Mouse (Mus musculus) limb, embryonic 10.5 days (tissue): ENCODE measurements around the gene Hs3st3b1. TPM values are rescaled to one million over a fixed set of nuclear protein-coding genes. Genes with fewer than 3 reads are reported as not detected.

Experiments used
- DNase-seq: peaks from one replicate; pipeline ENCODE4 v3.0.0-alpha.2; 2017; ENCODE audit warnings: low spot score
- H3K27ac ChIP-seq: fragments of 300-500 bp; sonication (generic); 2 replicates; pipeline ENCODE4 v1.5.1; 2016; ENCODE audit warnings: mild to moderate bottlenecking
- H3K27me3 ChIP-seq: fragments of 300-500 bp; sonication (generic); 2 replicates; pipeline ENCODE4 v1.6.1; 2016; ENCODE audit warnings: low read depth, mild to moderate bottlenecking; ENCODE audit not compliant: poor library complexity, severe bottlenecking
- H3K36me3 ChIP-seq: fragments of 300-500 bp; sonication (generic); 2 replicates; pipeline ENCODE4 v1.6.1; 2016; ENCODE audit warnings: mild to moderate bottlenecking, moderate library complexity
- H3K4me1 ChIP-seq: fragments of 300-500 bp; sonication (generic); 2 replicates; pipeline ENCODE4 v1.6.1; 2016
- H3K4me3 ChIP-seq: fragments of 300-500 bp; sonication (generic); 2 replicates; pipeline ENCODE4 v1.5.1; 2016; ENCODE audit warnings: mild to moderate bottlenecking, moderate library complexity
- H3K9me3 ChIP-seq: fragments of 300-500 bp; sonication (generic); replicated peaks from 2 replicates; pipeline ENCODE4 v1.6.1; 2016; ENCODE audit warnings: mild to moderate bottlenecking
- WGBS: fragments of 180-500 bp; shearing (Covaris S2); methylation state at CpG from one replicate; pipeline ENCODE4 v1.1.7; 2016; 5-methylcytosine and 5-hydroxymethylcytosine counted together
- polyA plus RNA-seq: library from polyadenylated mRNA; unstranded; fragments of >200 nt; fragmentation: Nextera tagmentation; extraction: Ambion mirVana; gene quantifications from 2 replicates; pipeline ENCODE4 v1.2.1, GENCODE M21; 2016

Hs3st3b1 gene
- polyA plus RNA-seq, 1 experiment from 2014 or later = 22.1 TPM

DNA sequence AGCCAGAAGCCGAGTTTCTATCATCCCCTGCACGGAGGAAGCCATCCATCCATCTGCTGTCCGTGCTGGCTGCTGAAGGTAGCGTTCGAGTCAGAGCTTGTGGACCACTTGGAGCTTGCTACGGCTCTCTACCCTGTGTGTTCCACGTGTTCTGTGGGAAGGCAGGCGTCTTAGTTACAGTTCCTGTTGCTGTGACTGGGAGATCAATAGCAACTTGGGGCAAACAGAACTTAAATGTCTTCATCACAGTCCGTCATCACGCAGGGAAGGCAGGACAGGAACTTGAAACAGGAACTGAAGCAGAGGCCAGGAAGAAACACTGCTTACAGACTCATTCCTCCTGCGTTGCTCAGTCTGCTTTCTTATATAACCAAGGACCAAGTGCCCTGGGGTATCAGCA is 26.3 kb upstream of the Hs3st3b1 start:
- WGBS = 88% methylated on average over 11 of the region's 11 CpGs

DNA sequence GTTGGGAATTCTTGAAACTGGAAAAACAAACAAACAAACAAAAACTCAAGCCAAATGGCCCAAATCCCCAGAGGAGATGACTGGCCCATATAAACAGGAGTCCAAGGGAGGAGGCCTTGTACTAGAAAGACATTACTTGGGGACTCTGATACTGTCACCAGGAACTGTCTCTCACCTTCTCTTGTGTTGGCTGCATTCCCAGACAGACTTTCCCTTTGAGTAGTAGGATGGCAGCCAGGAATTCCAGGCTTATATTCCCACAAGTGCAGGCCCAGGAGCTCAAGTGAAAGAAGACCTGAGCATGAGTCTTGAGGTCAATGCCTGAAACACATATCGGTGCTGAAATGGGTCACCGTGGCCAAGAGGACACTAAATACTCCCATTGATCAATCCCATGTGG is 24.9 kb upstream of the Hs3st3b1 start:
- no peak for DNase-seq
- Histone ChIP-seq H3K4me3 (no peak overlapping the region), H3K9me3 (no peaks in the 10 kb centered on the region), H3K4me1 (peaks cover 5% of the 10 kb centered on the region), H3K27ac (no peak overlapping the region), H3K36me3 (no peaks in the 10 kb centered on the region), H3K27me3 (peaks cover 14% of the 10 kb centered on the region)
- WGBS = 93% methylated on average over 2 of the region's 2 CpGs

More for the DNA sequence above, 26.3 kb upstream of the Hs3st3b1 start:
- no peak overlapping the region for H3K27ac ChIP-seq
- DNase-seq = no peak
- peaks cover 15% of the 10 kb centered on the region for H3K4me1 ChIP-seq
- H3K9me3 ChIP-seq = no peaks in the 10 kb centered on the region
- no peaks in the 10 kb centered on the region for H3K36me3 ChIP-seq
- no peak overlapping the region for H3K4me3 ChIP-seq
- peaks cover 24% of the 10 kb centered on the region for H3K27me3 ChIP-seq

DNA sequence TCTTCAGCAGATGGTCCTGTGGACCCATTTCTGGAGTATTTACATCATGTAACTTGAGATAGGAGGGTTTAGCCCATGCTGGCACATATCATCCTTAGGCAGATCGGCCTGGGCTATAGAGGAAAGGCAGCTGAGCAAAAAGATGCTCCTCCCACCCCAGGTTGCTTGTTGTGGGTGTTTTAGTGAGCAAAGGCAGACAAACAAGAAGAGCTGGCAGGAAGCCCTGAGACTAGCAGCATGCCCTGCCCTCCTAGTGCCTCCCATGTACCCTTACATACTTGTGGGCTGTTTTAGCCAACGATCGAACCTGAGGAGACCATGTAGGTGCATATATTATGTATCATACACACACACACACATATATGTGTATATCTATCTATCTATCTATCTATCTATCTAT is 21.9 kb upstream of the Hs3st3b1 start:
- no peak for DNase-seq
- Histone ChIP-seq H3K4me3 (no peak overlapping the region), H3K4me1 (no peaks in the 10 kb centered on the region), H3K27ac (no peak overlapping the region), H3K27me3 (peaks cover 17% of the 10 kb centered on the region), H3K36me3 (no peaks in the 10 kb centered on the region), H3K9me3 (no peaks in the 10 kb centered on the region)
- whole genome bisulfite sequencing = 89% methylated on average over 3 of the region's 3 CpGs

DNA sequence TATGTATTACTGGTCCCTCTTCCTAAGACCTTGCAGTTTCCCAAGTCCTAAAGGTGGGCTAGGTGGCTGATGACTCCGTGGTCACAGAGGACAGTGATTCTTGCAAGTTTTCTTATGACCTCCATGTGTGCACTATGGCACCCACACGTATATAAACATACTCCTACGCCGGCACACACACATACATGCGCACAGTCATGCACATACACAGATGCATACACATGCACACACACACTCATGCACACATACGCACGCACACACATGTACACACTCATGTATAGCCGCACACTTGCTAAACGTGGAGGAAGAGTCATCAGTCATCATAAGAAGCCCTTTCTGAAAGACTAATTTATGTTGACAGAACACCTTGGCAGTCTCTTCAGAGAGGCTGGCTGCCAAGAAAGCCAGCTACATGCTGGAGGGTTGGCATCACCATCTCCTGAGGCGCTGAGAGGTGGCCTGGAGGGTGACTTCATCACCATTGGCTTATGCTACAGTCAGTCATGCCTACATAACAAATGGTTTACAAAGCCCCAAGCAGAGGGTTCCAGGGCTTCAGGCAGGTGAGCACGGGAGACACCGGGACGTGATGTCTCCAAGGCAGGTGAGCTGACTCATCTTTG is 21.3 kb upstream of the Hs3st3b1 start:
- Histone ChIP-seq H3K36me3 (no peaks in the 10 kb centered on the region), H3K4me3 (no peak overlapping the region), H3K27me3 (peaks cover 21% of the 10 kb centered on the region), H3K4me1 (no peaks in the 10 kb centered on the region), H3K9me3 (no peaks in the 10 kb centered on the region), H3K27ac (no peak overlapping the region)
- DNase-seq = no peak
- WGBS = 93% methylated on average over 13 of the region's 13 CpGs

DNA sequence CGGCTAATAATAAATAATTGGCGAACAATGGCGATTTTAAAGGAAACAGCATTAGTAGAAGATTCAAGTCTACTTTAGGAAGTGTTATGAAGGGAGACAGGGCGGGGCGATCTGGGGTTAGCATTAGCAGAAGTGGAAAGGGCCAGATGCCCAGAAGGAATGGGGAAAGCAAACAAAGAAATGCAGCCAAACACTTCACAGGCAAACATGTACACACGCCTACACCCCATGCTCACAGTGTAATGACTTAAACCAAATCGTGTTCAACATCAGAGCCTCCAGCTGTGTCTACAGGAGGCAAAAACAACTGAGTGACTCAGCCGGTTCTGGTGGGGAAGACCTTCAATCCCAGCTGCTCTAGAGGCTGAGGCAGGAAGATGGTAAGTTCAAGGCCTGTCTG is 20.1 kb upstream of the Hs3st3b1 start:
- Histone ChIP-seq H3K27me3 (peaks cover 22% of the 10 kb centered on the region), H3K9me3 (no peaks in the 10 kb centered on the region), H3K36me3 (no peaks in the 10 kb centered on the region), H3K27ac (no peak overlapping the region), H3K4me3 (no peak overlapping the region), H3K4me1 (no peaks in the 10 kb centered on the region)
- WGBS = 85% methylated on average over 8 of the region's 8 CpGs
- no peak for DNase-seq

DNA sequence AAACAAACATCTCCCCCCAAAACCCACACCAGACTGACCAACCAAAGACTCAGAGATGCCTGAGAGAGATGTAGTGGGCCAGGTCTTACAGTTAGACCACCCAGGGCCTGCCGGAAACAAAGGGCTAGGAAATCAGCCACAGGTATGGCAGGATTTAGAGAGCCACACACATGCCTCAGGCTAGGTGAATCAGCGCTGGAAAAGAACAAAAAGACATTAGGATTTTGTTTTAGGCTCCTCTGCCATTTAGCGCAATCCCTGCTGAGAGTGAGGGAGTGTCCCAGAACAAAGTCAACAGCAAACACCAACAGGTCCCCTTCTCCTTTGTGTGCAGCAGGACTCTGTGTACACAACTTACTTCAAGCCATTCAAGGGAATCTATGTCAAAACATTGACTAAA is 14.6 kb upstream of the Hs3st3b1 start:
- Histone ChIP-seq H3K4me1 (no peaks in the 10 kb centered on the region), H3K27ac (no peak overlapping the region), H3K9me3 (no peaks in the 10 kb centered on the region), H3K36me3 (no peaks in the 10 kb centered on the region), H3K4me3 (no peak overlapping the region), H3K27me3 (peaks cover 64% of the 10 kb centered on the region)
- no peak for DNase-seq
- WGBS = 52% methylated on average over 3 of the region's 3 CpGs

DNA sequence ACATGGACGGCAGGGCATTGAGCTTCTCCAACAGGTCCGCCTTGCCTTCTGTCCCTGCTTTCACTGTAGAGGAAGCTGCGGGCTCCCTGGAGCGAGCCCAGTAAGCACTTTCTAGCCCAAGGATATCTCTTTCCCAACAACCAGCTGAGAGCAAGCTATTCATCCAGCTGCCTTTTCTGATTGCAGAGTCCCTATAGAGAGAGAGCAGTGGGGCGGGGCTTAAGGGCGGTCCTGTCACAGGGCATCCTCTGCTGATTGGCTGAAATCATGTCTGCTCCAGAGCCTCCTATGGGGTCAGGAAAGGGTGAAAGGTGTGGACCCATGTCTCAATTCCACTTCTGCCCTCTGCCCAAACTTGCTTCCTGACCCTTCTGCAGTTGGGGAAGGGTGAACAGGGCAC is 4.8 kb upstream of the Hs3st3b1 start:
- Histone ChIP-seq H3K36me3 (no peaks in the 10 kb centered on the region), H3K4me3 (no peak overlapping the region), H3K27ac (no peak overlapping the region), H3K9me3 (no peaks in the 10 kb centered on the region), H3K27me3 (peaks cover 52% of the 10 kb centered on the region), H3K4me1 (peaks cover 44% of the 10 kb centered on the region)
- DNase-seq = no peak
- WGBS = 84% methylated on average over 6 of the region's 6 CpGs

DNA sequence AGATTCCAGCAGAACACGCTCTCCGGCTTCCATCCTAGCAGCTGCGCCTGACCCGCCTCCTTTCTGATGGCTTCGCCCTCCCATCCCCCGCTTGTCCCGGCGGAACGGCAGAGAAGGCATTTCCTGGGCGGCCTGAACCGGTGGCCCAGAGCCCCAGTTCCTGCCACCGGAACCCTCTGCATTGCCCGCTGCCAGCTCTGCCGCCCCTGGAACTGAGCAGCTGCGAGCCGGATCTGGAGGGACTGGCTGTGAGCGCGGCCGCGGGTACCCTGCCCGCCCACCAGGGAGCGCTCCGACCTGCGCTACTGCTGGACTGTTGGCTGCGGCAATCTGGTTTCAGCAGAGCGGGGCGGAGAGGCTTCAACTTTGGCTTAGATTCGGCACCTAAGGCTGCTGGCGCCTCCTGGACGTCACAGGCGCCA is 3.1 kb upstream of the Hs3st3b1 start:
- Histone ChIP-seq H3K27ac (peak overlapping the region; percentile 63; the same call in 1 of the 2 replicates), H3K4me1 (peaks cover 60% of the 10 kb centered on the region)
- WGBS = 1% methylated on average over 31 of the region's 31 CpGs

DNA sequence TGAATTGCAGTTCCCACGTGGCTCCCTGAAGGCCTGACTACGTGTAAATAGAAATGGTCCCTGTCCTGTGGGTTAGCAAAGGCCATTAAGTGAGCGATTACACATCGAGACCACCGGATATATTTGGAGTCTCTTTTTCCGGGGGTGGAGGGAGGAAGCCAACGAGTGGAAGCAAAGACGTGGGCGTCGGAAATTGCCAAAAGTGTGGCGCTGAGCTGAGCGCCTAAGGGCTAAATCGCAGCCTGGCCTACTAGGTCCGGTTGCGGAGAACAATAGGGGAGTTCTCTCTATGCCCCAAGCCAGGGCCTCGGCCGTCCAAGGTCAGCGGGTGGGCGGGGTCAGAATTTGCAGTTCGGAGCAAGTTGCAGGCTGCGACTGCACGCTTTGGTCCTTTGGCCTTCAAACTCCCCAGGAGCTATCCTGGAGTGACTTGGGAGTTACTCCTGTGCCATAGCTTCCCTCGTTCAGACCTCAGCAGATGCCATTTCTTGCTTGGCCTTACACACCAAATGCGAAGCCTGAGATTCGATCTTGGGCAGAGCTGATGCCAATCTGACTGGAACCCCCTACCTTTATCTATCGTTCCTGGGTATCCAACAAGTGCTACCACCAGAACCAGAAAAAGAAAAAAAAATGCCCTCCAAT is 2.3 kb upstream of the Hs3st3b1 start:
- no peaks in the 10 kb centered on the region for H3K9me3 ChIP-seq
- peak; percentile 59 for DNase-seq
- H3K4me3 ChIP-seq = peak overlapping the region; percentile 85
- peaks cover 67% of the 10 kb centered on the region for H3K4me1 ChIP-seq
- H3K27ac ChIP-seq = peak overlapping the region; percentile 56
- peaks cover 64% of the 10 kb centered on the region for H3K27me3 ChIP-seq
- 2% methylated on average over 26 of the region's 26 CpGs for WGBS
- no peaks in the 10 kb centered on the region for H3K36me3 ChIP-seq

More for the DNA sequence above, 3.1 kb upstream of the Hs3st3b1 start:
- peak overlapping the region; percentile 49 for H3K4me3 ChIP-seq
- peak; percentile 89 for DNase-seq
- peaks cover 67% of the 10 kb centered on the region for H3K27me3 ChIP-seq
- no peaks in the 10 kb centered on the region for H3K36me3 ChIP-seq
- no peaks in the 10 kb centered on the region for H3K9me3 ChIP-seq

DNA sequence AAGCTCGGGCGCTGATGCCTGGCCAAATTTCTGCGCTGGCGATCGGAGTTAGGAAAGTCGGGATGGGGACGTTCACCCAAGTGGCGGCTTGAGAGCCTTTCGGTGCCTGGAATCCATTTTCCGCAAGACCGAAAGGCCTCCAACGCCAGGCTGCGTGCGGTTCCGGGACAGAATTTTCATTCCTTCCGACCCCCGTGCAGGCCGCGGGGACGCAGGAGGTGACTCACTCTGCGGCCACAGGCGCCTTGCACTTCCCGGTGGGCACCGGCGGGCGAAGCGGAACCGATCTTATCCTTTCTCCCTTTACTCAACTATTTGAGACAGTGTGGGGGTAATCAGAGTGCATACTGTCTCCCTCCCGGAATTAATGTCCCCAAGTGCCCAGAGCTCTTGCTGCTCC is 1.3 kb upstream of the Hs3st3b1 start:
- Histone ChIP-seq H3K4me1 (peaks cover 78% of the 10 kb centered on the region), H3K27me3 (peaks cover 69% of the 10 kb centered on the region), H3K9me3 (no peaks in the 10 kb centered on the region), H3K4me3 (peak overlapping the region; percentile 85), H3K27ac (peak overlapping the region; percentile 54), H3K36me3 (peaks cover 3% of the 10 kb centered on the region; the same call in 1 of the 2 replicates)
- under 1% methylated on average over 29 of the region's 29 CpGs for WGBS
- peak; percentile 67 for DNase-seq

DNA sequence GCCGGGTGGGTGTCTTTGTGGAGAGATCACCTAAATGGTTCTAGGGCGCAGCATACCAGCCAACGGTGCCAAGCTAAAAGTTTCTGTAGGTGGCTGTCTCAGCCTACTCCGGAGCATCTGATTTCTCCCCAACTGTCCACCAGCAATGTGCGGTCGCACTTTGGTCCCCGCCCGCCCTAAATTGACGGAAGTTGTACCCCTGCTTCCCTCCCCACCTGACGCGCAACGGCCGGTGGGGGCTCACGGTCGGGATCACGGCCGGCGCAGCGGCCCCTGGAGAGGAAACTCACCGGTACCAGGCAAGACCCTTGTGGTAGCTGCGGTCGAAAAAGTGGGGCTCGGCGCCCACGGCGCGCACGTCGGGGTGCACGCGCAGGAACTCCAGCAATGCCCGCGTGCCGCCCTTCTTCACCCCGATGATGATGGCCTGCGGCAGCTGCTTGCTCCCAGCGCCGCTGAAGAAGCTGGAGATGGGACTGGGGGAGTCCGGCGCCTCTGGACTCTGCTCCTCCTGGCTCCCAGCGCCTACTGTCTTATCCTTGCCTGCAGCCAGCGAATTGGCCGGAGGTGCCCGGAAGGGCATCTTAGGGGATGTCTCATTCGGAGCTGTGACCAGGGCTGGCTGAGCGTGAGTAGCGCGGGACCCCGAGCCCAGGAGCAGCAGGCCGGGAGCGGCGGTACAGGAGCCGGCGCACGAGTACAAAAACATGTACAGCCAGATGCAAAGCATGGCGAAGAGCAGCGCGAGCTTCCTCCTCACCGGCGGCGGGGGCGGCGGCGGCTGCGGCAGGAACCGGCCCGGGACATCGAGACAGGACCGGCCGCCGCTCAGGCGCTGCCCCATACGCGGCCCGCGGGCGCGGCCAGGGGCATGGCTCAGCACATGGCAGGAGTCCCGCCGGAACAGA is 792 bp downstream of the Hs3st3b1 start:
- DNase-seq = peak; percentile 69
- Histone ChIP-seq H3K27ac (peak overlapping the region; percentile 90), H3K9me3 (no peaks in the 10 kb centered on the region), H3K4me1 (peaks cover 96% of the 10 kb centered on the region), H3K27me3 (peaks cover 65% of the 10 kb centered on the region), H3K4me3 (peak overlapping the region; percentile 85), H3K36me3 (peaks cover 3% of the 10 kb centered on the region; the same call in 1 of the 2 replicates)
- under 1% methylated on average over 80 of the region's 80 CpGs for WGBS

DNA sequence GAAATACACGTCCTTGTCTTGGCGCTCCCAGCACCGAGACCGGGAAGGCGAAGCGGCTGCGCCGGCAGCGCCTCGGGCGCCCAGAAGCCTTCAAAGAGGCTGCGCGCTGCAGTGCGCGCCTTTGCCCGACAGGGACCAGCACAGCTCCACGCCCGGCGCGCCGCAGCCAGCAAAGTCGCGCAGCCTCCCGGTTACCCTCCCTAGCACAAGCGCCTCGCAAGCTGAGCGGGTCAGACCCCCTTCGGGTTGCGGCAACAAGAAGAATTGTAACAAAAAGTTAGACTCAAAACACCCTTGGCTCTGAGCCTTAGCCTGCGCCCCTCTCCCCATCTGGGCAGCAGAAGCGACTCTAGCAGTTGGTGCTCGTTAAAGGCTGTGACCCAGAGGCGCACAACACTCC is 1.6 kb downstream of the Hs3st3b1 start:
- Histone ChIP-seq H3K27ac (peak overlapping the region; percentile 90), H3K9me3 (no peaks in the 10 kb centered on the region), H3K27me3 (peaks cover 57% of the 10 kb centered on the region), H3K4me3 (peak overlapping the region; percentile 85), H3K36me3 (peaks cover 3% of the 10 kb centered on the region; the same call in 1 of the 2 replicates), H3K4me1 (peaks cover 97% of the 10 kb centered on the region)
- peak; percentile 90 for DNase-seq
- under 1% methylated on average over 33 of the region's 33 CpGs for WGBS
